Mouse (Mus musculus) urinary bladder, postnatal 36 days (tissue): ENCODE data around the gene Insl3.
"Not testable (repeated sequence)": the region's sequence is repeated elsewhere in the genome, so short reads cannot be mapped to it uniquely, and the experiment has no call there.

Experiments used
- DNase-seq, 2 experiments: peaks; one replicate each; pipeline ENCODE4 v3.0.0; 2022; ENCODE audit warnings: low spot score in 2 of 2, mixed read lengths in 1 of 2

Insl3 gene

GRCm38 (mm10) chr8:71676803-71677202 is 12.2 kb upstream of the Insl3 start:
- DNase-seq, result no peak

- no peak for DNase-seq
These were observed 11.5 kb upstream of the Insl3 start for GRCm38 (mm10) chr8:71677555-71677954.

- no peak for DNase-seq
These were observed 10.8 kb upstream of the Insl3 start for GRCm38 (mm10) chr8:71678216-71678615.

DNA sequence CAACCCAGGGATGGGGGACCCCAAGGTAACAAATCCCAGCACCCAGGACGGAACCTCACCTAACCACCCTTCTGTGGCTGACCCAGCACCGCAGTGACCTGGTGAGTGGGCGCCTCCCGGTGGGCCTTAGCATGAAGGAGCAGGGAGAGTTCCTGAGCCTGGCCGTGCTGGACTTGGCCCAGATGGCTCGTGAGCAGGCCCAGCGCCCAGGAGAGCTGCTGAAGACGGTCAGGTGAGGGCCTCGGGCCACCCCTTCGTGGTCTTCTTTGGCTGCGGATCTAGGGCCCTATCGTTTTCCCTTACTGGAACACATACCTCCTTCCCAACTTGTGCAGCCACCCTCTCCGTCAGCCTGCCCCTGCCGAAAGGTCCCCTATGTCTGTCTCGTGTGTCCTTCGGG is 9.9 kb upstream of the Insl3 start:
- no peak for DNase-seq

DNA sequence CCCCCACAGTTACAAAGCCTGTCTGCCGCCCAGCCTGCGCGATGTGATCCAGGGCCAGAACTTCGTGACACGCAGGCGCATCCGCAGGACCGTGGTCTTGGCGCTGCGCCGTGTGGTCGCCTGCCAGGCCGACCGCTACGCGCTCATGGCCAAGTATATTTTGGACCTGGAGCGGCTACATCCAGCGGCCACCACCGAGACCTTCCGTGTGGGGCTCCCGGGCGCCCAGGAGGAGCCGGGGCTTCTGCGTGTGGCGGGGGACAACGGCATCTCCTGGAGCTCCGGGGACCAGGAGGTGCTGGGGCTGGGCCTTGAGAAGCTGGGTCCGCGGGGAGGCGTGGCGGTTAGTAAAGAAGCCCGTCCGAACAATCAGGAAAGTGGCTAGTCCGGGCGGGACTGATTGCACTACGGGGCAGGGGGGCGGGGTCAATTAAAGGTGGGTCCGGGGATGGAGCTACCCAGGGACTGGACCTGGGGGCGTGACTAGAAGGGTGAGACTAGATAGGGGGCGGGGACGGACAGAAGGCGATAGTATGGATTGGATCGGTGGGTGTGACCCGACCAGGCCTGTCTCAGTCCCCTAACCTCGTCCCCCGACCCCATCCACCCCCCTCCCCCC is 9.4 kb upstream of the Insl3 start:
- no peak for DNase-seq

DNA sequence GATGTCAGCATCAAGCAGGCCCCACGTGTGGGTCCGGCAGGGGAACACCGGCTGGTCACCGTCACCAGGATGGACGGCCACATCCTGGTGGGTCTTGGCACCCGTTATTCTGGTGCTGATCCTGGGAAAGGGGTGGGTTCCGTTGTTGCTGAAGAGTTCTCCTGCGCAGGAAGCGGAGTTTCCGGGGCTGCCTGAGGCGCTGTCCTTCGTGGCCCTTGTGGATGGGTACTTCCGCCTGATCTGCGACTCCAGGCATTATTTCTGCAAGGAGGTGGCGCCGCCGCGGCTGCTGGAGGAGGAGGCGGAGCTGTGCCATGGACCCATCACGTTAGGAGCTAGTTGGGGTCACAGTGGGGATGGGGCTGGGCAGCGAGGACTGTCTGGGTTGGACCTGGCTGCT is 8.5 kb upstream of the Insl3 start:
- DNase-seq, result no peak

GRCm38 (mm10) chr8:71681369-71681915 is 7.6 kb upstream of the Insl3 start:
- DNase-seq, result no peak

DNA sequence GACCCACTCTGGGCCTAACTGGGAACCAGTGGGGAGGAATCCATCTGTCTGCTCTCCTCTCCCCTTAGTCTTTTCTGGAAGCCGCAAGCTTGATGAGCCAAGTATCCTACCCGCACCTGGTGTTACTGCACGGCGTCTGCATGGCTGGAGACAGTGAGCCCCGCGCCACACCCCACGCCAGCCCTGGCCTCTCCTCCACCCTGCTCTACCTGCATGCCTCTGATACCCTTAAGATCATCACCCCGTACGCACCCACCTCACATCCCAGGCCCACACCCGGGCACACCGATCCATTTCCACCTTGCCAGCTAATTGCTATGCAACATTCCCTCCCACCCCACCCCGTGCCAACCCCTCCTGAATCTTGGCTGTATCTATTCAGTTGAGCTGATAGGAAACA is 6.2 kb upstream of the Insl3 start:
- DNase-seq, result no peak

- DNase-seq, result no peak
These were observed 4.3 kb upstream of the Insl3 start for GRCm38 (mm10) chr8:71684701-71685100.

- DNase-seq, result no peak
These were observed 3.4 kb upstream of the Insl3 start for GRCm38 (mm10) chr8:71685573-71685972.

DNA sequence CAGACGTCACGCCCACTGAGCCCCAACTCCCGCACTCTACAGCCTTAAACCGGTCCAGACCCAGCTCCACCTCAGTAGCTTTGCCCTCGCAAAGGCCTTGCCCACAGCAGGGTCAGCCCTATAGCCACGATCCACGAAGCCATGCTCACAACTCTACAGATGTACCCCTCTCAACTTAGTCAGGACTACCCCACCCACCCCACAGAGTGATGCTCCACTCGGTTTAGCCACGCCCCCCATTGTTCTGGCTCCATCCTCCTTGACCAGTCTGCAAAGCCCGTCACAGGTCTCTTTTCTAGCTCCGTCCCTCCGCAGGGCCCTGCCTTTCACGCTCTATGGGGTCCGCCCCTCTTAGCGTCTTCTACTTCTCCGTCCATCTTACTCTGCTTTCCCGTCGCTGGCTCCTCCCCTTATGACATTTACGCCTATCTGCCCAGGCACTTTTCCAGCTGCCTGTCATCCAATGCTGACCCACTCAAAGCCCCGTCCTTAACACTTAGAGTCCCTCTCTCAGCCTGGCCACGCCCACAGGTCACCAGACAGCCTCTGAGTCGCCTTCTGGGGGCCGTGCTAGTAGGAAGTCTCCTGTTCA is 2.8 kb upstream of the Insl3 start:
- no peak for DNase-seq

- DNase-seq, result no peak
These were observed 1.4 kb upstream of the Insl3 start for GRCm38 (mm10) chr8:71687616-71688015.

- DNase-seq, result no peak
These were observed 3.5 kb downstream of the Insl3 start for GRCm38 (mm10) chr8:71692509-71692908.

DNA sequence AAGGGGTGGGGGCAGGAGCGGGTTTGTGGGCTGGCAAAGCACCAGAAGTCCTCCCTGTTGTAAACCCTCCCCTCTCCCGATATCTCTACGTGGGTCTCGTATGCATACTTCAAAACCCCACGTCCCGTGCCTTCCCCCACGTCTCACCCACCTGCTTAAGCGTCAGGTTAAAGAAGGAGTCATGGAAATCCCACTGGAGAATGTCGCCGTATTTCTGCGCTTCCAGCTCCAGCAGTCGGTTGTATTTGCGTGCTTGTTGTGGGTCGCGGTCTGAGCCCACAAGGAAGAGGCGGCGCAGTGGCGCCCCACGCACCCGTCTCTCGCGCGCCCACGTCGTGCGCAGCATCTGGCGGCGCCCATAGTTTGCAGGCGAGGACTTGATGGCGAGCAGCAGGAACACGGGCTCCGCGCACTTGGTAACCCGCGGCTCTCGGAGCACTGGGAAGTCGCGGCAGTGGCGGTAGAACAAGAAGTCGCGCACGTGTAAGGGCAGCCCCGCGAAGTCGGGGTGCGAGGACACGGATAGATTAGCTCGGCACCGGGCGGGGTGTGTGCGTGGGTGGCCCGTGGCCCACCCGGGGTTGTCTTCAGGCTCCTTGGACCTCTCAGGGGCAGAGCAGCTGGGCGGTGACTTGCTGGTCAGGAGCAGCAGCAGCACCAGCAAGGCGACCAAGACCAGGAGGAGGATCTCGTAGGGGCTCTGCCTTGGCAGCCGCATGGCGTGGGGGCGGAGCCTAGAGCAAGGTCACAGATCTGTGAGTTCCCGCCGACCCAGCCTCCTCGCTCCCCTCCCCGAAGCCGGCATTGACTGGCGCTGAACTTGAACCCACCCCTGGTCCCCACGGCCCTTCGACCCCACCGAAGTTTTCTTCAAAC is 4.4 kb downstream of the Insl3 start:
- no peak for DNase-seq

- DNase-seq, result not testable (repeated sequence)
These were observed 6.4 kb downstream of the Insl3 start for GRCm38 (mm10) chr8:71695456-71695855.

- no peak for DNase-seq
These were observed 11.7 kb downstream of the Insl3 start for GRCm38 (mm10) chr8:71700493-71701269.

- no peak for DNase-seq
These were observed 12.5 kb downstream of the Insl3 start, which contains the start of gene B3gnt3 for GRCm38 (mm10) chr8:71701414-71702086. TSS of gene B3gnt3 (minus strand) at chr8:71701789.

DNA sequence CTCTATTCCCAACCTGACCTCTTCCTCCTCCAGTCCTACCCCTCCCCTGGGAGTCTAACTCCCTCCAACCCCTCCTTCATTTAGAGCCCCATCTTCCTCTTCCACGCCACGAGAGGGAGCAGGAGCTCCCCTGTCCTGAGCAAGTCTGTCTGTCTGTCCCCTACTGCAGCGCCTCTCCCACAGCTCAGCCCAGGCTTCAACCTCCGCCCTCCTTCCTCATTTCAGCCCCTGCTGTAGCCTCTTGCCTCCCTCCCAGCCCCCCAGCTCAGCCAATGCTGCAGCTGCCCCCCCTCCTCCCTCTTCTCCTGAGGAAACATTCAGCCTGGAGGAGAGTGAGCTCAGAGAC is 13.0 kb downstream of the Insl3 start:
- no peak for DNase-seq

DNA sequence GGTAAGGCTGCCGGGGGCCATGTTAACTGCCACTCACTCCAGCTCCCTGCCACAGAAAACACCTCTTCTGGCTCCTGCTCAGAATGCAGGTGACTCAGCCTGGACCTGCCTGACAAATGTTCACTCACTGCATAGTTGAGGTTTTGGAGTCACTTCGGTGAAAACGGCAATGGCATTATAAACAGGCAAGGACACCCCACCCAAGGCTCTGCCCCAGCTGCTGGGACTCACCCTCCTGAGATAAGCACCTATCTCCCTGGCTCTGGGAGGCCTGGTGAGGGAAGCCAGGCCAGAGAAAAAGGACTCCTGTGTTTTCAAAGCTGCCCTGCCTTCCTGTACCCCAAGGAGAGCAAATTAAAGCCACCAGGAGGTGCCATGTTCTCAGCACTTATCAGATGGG is 13.9 kb downstream of the Insl3 start:
- no peak for DNase-seq

GRCm38 (mm10) chr8:71703400-71703799 is 14.4 kb downstream of the Insl3 start:
- DNase-seq, result not testable (repeated sequence)

DNA sequence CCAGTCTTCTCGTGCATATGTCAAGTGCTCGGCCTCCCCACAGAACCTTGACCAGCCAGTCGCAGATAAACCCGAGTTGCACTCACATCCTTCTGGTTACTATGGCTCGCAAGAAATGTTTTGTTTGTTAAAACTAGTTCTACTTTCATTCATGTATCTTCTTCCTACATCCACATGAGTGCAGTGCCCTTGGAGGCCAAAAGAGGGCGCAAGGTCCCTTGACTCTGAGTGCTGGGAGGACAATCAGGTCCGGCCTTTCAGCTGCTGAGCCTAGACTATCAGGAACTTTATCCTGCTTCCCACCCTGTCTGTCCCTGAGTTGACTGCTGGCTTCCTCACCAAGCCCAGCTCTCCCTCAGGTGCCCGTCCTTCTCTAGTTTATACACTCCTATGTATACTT is 18.9 kb downstream of the Insl3 start:
- no peak for DNase-seq
